Mouse (Mus musculus) heart, postnatal 4 days (tissue): ENCODE data around the gene Olfr649. TPM values are rescaled to one million over a fixed set of nuclear protein-coding genes. Genes with fewer than 3 reads are reported as not detected.

Source experiments
- total RNA-seq, 2 experiments: library from RNA; stranded (reverse); gene quantifications; 2 replicates each; pipeline ENCODE4 v1.2.3; 2021

Gene Olfr649
- total RNA-seq, 2 experiments from 2014 or later, result not detected

Other genes starting within 250 kb of the Olfr649 start
- gene Olfr635, start 224.8 kb downstream of the Olfr649 start, total RNA-seq, result under 1 TPM in 1 of 2 experiments, not detected in 1; 0.05 TPM
- not detected for gene Olfr638, start 197.2 kb downstream of the Olfr649 start, total RNA-seq
- under 1 TPM in 1 of 2 experiments, not detected in 1; 0.05 TPM for gene Olfr639, start 178.7 kb downstream of the Olfr649 start, total RNA-seq
- gene Olfr640, start 170.4 kb downstream of the Olfr649 start, total RNA-seq, result not detected
- gene Olfr641, start 160.5 kb downstream of the Olfr649 start, total RNA-seq, result not detected
- gene Olfr642, start 143.3 kb downstream of the Olfr649 start, total RNA-seq, result not detected
- not detected for gene 4930516K23Rik, start 134.5 kb downstream of the Olfr649 start, total RNA-seq
- gene Olfr644, start 124.1 kb downstream of the Olfr649 start, total RNA-seq, result not detected
- not detected for gene Olfr645, start 110.5 kb downstream of the Olfr649 start, total RNA-seq
- gene Olfr646, start 91.1 kb downstream of the Olfr649 start, total RNA-seq, result not detected
- not detected for gene Ubqln5, start 66.2 kb downstream of the Olfr649 start, total RNA-seq
- gene Olfr643, start 58.6 kb downstream of the Olfr649 start, total RNA-seq, result not detected
- not detected for gene Ubqln3, start 52.7 kb downstream of the Olfr649 start, total RNA-seq
- gene Ubqlnl, start 45.4 kb downstream of the Olfr649 start, total RNA-seq, result not detected
- not detected for gene Olfm5, start 31.2 kb downstream of the Olfr649 start, total RNA-seq
- gene Olfr648, start 12.6 kb downstream of the Olfr649 start, total RNA-seq, result under 1 TPM in 1 of 2 experiments, not detected in 1; 0.11 TPM
- gene Trim6, start 22.8 kb upstream of the Olfr649 start, total RNA-seq, result 1 to 10 TPM; 1.2 to 1.7 TPM
- 1 to 10 TPM; 3.2 TPM for gene Trim34a, start 48.5 kb upstream of the Olfr649 start, total RNA-seq
- gene Trim5, start 92.1 kb upstream of the Olfr649 start, total RNA-seq, result 1 to 10 TPM; 1.7 to 2.1 TPM
- 1 to 10 TPM; 5.9 to 7.5 TPM for gene Trim12a, start 119.5 kb upstream of the Olfr649 start, total RNA-seq
- under 1 TPM; 0.16 to 0.21 TPM for gene Trim34b, start 133.5 kb upstream of the Olfr649 start, total RNA-seq
- gene Trim12c, start 157.4 kb upstream of the Olfr649 start, total RNA-seq, result 1 to 10 TPM; 3.8 to 4.2 TPM
- under 1 TPM in 1 of 2 experiments, not detected in 1; 0.11 TPM for gene Trim30b, start 173.9 kb upstream of the Olfr649 start, total RNA-seq
- gene Trim30c, start 204.9 kb upstream of the Olfr649 start, total RNA-seq, result not detected